Mouse (Mus musculus): ENCODE data around the gene Rxrg.
A peak's percentile ranks its signal among the peaks of the same experiment; 100 is the strongest.

Gene Rxrg

DNA sequence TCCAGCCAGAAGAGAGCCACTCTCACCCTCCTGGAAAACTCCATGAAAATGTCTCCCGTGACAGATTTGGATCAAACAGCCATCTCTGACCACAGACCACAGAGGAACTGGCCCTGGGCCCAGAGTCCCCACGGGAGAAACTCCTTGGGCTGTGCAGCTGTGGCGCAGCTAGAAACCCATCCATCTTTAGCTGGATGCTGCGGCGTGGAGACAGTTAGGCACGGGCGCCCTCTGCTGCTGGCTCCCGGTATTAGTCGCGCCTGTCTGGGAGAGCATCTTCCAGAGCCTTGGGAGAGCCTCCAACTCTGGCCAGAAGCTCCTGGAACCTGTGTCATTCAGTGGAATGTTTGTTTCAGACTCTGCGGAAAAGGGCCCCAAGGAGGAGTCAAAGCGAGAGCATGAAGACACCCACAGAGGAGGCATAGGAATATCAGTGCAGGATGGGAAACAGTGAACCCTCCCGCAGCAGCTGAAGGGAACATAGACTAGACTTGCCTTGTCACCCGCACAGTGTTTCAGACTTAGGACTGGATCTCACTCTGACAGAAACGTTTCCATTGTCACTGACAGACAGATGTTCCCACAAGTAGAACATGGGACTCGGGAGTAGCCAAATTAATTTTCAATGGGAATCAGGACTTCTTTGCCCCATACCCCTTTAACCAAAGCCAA is 46.8 kb downstream of the Rxrg start:
- no peak for DNase-seq (ENCODE audit: low read depth, low spot score)

DNA sequence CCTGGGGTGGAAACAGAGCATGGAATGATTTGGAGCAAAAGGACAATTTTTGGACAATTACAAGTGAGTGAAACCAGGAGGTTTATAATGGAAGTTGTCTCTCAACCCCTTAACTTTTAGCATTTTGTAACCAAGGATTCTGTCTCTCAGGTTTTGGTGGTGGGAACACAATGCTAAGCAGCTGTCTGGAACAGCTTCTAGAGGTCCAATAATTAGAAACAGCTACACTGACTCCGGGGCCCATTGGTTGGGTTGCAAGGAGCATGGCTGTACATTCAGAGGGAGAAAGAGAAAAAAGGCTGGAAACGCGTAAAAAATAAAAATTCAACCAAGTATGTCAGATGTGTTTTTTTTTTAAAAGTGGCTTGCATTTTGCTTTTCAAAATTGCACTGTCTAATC is 50.5 kb downstream of the Rxrg start:
- no peak for DNase-seq (ENCODE audit: low read depth, low spot score)

DNA sequence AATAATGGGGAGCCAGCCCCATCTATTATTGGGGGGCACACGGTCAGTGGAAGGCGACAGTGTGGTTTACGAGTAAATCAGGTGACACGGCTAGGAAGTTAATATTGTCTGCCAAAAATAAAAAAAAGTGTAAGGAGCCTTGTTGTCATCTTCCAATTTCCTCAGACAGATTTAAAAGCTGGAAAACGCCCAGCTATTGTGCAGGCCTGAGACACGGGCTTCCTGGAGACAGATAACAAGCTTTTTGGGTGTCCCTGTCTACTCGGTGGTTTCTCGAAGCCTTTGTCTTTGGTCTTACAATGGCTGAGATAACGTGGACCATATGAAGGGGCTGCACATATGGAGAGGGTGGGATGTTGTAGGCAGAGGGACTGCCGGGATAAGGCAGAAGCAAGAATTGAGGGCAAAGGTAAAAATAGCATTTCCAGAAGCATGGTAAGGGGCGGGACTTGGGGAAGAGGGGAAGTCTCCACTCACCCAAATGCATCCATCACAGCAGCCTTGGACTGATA is 51.0 kb downstream of the Rxrg start:
- no peak for DNase-seq (ENCODE audit: low read depth, low spot score)

GRCm38 (mm10) chr1:167652336-167652735 is 54.2 kb downstream of the Rxrg start:
- DNase-seq (ENCODE audit: low read depth, low spot score) = no peak

GRCm38 (mm10) chr1:167659065-167659464 is 60.9 kb downstream of the Rxrg start:
- DNase-seq (ENCODE audit: low read depth, low spot score) = no peak

DNA sequence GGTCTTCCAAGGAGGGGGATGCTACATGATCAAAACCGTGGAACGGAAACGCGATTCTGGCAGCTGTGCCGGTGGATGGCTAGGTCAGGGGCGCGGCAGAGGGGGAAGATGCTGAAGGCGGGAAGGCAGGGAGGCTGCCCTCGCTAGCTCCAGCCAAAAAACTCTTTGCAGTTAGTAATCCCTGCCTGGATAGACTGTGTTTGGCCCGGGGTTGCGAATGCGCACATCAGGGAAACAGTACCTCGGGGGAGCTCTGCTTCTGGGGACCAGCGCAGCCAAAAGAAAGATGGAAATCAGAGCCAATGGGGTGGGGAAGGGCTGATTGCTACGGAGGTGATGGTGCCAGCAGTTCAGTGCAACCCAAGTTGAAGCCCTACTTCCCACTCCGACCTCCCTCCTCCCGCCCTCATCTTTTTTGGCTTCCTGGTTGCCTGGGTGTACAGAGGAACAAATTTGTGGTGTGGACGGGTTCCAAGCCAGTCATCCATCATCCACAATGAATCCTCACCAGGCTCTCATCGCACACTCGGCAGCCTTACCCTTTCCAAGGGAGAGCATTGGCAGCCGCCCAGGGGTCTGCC is 62.4 kb downstream of the Rxrg start:
- DNase-seq (ENCODE audit: low read depth, low spot score) = no peak

GRCm38 (mm10) chr1:167661123-167661522 is 62.9 kb downstream of the Rxrg start:
- DNase-seq (ENCODE audit: low read depth, low spot score) = no peak

GRCm38 (mm10) chr1:167663136-167663535 is 65.0 kb downstream of the Rxrg start:
- DNase-seq (ENCODE audit: low read depth, low spot score) = no peak

DNA sequence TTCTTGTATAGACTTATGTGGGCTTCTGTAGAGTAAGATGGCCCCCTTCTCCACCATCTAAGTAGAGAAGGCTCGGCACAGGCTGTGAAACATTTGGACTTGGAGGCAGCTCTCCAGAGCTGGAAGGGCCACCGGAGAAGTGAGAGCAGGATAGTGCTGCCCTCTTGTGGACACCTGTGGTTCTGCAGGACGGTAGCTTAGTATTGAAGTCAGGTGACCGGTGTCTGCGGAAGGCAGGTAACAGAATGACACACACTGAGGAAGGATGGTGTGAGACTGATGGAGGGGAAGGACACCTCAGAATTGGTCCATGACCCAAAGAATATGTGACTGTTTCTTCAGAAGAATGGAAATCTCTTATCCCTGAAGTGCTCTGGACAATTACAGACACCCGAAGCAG is 71.6 kb downstream of the Rxrg start:
- DNase-seq (ENCODE audit: low read depth, low spot score) = peak; percentile 31

GRCm38 (mm10) chr1:167672433-167672987 is 74.3 kb downstream of the Rxrg start:
- no peak for DNase-seq (ENCODE audit: low read depth, low spot score)

GRCm38 (mm10) chr1:167679061-167679460 is 80.9 kb downstream of the Rxrg start:
- no peak for DNase-seq (ENCODE audit: low read depth, low spot score)

DNA sequence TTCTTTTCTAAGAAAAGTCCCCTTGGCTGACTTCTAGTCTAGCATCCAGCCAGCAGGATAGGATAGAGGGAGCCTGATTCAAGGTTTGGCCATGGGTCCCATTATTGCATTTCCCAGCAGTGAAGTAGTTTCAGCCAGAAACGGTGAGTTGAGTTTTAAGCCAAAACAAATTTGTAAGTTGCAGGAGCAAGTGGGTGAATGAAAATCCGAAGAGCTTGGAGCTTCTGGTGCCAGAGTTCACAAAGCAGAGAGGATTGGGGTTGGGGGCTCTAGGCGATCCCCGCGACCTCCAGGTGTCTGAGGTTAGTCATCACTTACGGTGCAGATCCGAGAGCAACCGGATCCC is 89.8 kb downstream of the Rxrg start:
- no peak for DNase-seq (ENCODE audit: low read depth, low spot score)

DNA sequence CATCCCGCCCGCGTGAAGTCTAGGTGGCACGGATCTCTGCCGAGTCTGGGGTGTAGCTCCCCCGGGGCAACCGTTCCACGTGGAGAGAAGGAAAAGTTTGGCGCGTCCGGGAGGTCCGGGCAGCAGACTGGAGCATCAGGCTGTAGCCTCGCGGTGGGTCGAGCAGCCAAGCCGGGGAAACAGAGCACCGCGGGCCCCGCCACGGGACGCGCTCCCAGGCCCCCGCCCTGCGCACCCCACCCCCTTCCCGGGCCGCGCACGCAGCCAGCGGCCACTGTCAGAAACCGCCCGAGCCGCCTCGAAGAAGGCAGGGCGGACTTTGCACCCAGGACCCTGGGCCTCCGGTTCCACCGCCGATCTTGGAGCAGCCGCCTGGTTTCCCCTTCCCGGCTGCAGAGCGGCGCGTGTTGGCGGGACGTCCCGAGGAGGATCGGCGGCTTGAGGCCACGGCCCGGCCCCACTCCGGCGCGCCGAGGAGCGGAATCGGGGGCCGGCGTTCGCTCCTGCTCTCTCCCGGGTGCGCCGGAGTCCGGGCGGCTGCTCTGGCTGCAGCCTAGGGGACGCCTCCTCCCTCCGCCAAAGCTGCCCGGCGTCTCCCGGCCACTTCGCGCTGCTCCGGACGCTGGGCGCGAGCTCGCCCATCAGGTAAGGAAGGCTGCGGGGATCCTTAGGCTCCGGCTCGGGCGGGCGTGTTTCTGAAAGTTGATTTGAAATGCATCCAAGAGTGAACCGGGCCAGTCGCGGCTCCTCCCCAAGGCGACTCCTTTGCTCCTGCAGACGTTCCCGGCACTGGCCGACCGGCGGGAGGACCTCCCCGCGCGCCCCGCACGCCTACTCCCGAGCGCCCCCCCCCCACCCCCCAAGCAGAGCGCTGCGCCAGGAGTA is 90.4 kb downstream of the Rxrg start:
- no peak for DNase-seq (ENCODE audit: low read depth, low spot score)

DNA sequence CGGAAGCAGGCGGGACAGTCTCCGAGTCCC is 90.9 kb downstream of the Rxrg start, which contains the start of gene Lmx1a:
Lmx1a (plus strand) TSS at position 6 of the 30 bp plus-strand sequence.
- DNase-seq (ENCODE audit: low read depth, low spot score) = no peak
